Mouse (Mus musculus): ENCODE measurements at regions not wholly inside any gene's neighbourhood (a gene's known extent, or its start where the extent isn't known, plus 50 kb on each side); places are given as distances from the start of the nearest gene placed in this dataset.

GRCm38 (mm10) chr11:56442381-56442780, 401.6 kb upstream of the Nmur2 start:
- DNase-seq (ENCODE audit: low spot score in 2 of 2): no peak

DNA sequence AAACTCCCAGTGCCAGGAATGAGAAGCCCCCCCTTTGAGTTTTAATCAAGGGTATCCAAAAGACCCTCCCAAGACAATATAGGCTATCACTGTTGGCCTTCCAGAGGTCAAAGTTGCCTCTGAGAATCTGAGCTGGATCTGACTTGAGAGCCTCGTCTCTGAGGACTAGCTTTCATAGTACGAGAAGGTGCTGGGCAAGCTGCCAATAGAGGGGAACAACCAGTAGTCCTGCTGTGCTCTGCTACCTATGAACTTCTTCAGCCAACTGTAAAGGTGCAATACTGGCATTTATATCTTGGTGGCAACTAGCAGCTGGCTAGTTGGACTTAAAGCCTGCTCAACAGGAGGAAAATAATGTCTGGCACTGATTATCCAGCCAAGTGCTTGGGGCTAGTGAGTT, 400.3 kb upstream of the Nmur2 start:
- no peak for DNase-seq (ENCODE audit: low spot score in 2 of 2)

DNA sequence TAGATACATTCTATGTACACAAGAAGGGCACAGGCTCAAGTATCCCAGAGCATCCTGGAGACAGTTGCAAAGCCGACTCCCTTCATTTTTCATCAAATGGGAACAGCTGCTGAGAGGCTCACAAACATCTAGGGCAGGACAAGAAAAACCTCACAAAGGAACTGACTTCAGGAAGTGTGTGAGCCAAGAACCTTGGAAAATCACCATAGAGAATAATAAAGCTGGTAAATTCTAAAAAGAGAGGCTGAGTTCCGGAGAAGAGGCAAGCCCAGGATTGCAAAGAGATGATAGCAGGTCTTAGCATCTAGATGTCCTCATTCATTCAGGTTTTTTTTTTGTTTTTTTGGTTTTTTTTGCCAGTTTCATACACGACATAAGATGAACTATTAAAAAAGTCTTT, 390.3 kb upstream of the Nmur2 start:
- DNase-seq (ENCODE audit: low spot score in 2 of 2): no peak

DNA sequence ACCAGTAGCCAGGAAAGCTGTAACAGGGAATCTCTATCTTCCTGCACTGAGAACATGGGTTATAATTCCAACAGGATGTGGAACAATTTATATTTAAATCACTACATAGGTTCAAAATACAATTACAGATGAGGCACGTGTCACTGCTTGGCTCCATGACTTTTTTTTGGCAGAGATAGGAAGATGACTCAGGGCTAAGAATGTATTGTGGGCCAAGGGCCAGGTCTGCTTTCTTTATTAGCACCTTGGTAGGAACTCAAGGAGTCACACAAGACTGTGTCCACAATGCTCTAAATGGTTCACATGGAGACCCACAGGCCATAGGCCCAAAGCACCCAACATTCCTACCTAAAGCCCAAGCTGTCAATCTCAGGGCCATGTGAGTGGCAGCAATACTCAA, 344.0 kb upstream of the Nmur2 start:
- no peak for DNase-seq (ENCODE audit: low spot score in 2 of 2)

DNA sequence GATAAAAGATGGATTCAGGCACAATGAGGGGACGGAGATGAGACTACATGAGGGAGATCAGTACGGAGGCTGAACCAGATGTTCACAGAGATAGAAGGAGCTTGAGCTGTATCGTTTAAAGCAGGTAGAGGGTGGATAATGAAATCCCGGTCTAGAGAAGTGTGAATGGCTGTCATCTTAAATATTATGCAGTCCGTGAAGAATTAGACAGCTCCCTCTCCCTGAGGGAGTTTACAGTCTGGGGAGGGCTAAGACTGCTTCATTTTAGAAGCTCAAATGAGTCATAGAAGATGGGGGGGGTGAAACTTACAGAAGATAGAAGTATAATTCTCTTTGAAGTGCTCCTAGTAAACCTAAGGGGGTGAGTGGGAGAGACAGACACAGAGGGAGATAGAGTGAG, 336.7 kb upstream of the Nmur2 start:
- no peak for DNase-seq (ENCODE audit: low spot score in 2 of 2)

DNA sequence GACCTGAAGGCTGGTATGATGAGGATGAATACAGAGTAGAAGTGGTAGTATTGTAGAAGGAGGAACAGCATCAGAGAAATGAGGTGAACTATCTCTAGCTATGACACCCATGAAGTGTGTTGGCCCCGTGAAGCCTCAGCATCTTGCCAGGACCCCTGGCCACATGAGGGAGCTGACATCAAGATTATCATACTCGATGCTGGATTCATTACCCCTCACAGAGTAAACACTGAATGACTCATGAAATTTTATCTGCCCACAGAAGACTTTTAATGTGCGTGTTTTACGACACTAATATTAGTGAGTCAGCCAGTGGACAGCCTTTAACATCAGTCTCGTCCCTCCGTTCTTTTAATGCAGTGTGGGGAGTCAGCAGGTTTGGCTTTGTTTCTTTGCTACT, 333.5 kb upstream of the Nmur2 start:
- DNase-seq (ENCODE audit: low spot score in 2 of 2): no peak

DNA sequence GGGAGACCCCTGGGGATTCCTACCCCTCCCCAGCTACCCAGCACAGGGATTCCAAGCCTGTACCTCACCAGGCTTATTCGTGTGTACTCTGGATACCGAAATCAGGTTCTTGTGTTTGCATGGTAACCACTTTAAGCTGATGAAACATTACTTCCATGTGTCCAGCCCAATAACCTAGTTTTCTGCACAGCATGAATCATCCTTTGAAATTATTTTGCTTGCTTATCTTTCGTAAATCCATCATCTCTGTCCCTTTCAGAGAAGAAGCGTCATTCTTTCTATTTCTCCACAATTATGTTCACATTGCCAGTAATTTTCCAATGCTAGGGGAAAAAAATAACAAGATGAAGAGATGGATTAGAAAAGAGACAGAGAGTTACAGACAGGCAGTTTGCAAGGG, 332.8 kb upstream of the Nmur2 start:
- no peak for DNase-seq (ENCODE audit: low spot score in 2 of 2)

GRCm38 (mm10) chr11:56357690-56358089, 316.9 kb upstream of the Nmur2 start:
- DNase-seq (ENCODE audit: low spot score in 2 of 2): no peak

- no peak for DNase-seq (ENCODE audit: low spot score in 2 of 2)
Measured at GRCm38 (mm10) chr11:56351798-56352366, 311.1 kb upstream of the Nmur2 start.

DNA sequence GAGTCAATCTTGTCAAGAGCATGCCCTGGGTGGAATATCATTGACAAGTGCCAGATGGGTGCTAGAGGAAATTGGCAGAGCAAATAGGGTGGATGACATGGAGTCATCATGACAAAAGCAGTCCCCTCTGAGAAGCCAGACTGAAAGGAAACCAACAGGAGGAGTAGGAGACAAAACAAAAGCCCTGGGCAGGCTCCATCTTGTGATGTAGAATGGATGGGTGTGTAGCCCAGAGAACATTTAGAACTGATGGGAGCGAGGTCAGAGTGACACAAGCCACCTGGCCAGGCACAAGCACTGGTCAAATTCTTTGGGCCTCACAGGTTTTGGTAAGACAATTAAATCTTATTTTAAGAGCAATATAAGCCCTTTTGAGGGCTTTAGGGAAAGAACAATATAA, 310.4 kb upstream of the Nmur2 start:
- no peak for DNase-seq (ENCODE audit: low spot score in 2 of 2)

GRCm38 (mm10) chr11:56349766-56350165, 309.0 kb upstream of the Nmur2 start:
- DNase-seq (ENCODE audit: low spot score in 2 of 2): no peak

- no peak for DNase-seq (ENCODE audit: low spot score in 2 of 2)
Measured at GRCm38 (mm10) chr11:56348408-56348807, 307.6 kb upstream of the Nmur2 start.

DNA sequence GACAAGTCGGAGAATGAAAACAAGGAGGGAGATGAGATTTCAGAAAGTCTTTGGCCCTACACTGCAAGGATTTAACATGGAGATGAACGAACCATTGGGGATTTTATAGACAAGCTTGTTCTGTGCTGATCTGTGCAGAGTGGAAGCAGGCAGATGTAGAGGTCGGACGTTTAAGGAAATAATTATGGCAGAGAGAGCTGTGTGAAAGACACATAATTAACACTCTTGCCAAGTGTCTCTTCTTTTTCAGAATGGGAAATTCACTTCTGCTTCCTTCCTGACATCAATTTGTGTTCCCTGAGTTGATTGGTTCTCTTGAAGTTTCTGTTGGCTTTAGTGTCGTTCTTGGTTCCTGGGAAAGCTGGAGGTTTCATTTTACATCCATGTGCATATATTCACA, 302.3 kb upstream of the Nmur2 start:
- no peak for DNase-seq (ENCODE audit: low spot score in 2 of 2)

GRCm38 (mm10) chr11:56341731-56342130, 300.9 kb upstream of the Nmur2 start:
- no peak for DNase-seq (ENCODE audit: low spot score in 2 of 2)

DNA sequence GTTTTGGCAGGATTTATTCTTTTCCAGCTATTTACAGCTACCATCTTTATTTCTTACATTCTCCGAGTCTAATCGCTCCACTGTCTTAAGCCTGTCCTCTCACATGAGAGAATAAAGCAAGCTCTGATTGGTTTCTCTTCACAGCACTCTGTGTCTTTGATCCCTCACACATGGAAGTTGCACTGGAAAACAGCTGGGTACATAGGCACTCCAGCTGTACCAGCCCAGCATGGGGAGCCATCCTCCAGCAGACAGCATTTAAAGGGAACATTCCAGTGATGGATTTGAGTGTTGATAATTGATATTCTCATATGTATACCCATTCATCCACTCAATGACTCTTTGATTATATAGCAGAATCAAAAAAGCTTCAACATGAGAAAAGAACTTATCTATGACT, 300.2 kb upstream of the Nmur2 start:
- no peak for DNase-seq (ENCODE audit: low spot score in 2 of 2)

- DNase-seq (ENCODE audit: low spot score in 2 of 2): no peak
Measured at GRCm38 (mm10) chr11:56338511-56338910, 297.7 kb upstream of the Nmur2 start.

DNA sequence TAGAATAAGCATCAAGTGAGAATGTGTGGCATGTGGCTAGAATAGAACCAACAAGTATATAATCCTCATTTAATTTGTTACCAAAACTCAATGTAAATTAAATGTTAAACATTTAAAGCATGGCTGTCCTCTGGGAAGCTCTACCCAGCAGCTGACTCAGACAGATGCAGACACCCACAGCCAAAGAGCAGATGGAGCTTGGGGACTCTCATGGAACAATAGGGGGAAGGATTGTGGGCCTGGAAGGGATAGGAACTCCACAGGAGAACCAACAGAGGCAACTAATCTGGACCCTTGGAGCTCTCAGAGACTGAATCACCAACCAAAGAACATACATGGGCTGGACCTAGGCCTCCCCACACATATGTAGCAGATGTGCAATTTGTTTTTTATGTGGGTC, 295.1 kb upstream of the Nmur2 start:
- no peak for DNase-seq (ENCODE audit: low spot score in 2 of 2)

- no peak for DNase-seq (ENCODE audit: low spot score in 2 of 2)
Measured at GRCm38 (mm10) chr11:56320293-56320692, 279.5 kb upstream of the Nmur2 start.

- no peak for DNase-seq (ENCODE audit: low spot score in 2 of 2)
Measured at GRCm38 (mm10) chr11:56315221-56315987, 274.6 kb upstream of the Nmur2 start.

GRCm38 (mm10) chr11:56309549-56309948, 268.7 kb upstream of the Nmur2 start:
- DNase-seq (ENCODE audit: low spot score in 2 of 2): no peak

DNA sequence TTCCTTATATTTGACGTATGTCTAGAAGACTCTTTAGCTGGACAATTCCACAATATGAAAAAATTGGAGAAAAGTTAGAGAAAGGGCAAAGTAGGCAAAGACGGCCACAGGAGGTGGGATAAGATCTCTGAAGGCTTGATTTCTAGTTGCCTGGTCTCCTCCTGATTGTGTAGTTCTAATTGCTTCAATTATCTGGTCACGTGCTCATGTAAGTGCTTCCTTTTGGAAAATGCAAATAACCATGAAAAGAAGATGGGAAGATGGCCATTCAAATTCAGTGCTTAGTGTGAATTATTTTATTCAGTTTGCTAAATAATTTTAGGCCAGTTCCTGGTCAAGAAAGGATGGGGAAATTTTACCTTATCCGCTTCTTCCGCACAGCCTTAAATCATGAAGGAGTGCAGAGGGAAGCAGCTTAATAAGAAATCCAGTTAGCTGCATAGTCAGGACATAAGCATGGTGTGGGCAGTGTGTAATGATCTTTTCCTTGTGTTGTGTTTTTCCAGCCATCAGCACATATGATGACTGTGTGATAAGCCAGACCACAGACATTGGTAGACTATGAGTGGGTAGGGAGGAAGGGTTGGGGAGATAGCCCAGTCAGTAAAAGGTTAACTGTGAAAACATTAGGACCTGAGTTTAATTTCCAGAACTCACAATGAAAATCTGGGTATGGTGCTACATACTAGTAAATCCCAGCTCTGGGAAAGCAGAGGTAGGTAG, 267.7 kb upstream of the Nmur2 start:
- no peak for DNase-seq (ENCODE audit: low spot score in 2 of 2)

DNA sequence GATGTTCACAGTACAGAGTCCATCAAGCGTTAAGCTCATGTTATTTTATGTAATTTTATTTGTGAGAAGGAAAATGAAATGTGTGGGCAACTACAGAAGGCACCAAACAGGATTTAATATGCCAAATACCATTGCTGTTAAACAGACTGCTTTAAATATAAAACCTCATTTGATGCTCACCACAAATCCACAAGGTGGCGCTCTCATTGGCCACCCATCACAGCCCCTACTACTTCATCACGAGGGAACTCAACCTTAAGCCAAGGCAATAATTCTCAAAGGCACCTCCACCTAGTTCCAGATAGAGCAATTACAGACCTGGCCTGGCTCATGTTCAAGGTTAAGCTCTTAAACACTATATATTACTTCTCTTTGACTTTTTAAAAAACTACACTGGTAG, 266.2 kb upstream of the Nmur2 start:
- DNase-seq (ENCODE audit: low spot score in 2 of 2): no peak
